Mouse (Mus musculus): ENCODE results near the gene Ugt2a2.

DNA sequence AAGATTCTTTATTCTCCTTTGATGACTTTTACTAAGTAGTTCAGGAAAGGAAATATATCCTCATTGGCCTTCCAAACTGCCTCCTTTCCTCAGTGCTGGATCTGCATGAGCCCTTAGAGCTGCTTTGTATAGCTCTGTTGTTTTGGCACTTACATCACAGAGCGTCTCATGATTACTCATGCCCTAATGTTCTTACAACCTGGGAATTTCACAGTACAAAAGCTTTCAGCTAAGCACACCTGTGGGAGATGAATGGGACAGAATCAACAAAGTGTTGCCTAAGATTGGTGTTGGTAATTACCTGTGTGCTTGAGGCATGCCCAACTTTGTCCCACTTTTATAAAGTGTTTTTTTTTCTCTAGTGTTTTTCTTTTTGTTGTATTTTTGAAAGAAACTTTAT is 20.6 kb upstream of the Ugt2a2 start:
- TF ChIP-seq MAX (IDR thresholded peaks at IDR 0.05; ENCODE audit: low read depth) (no peak), USF1 (IDR thresholded peaks at IDR 0.05; ENCODE audit: low read depth) (no peak), MYOG (IDR thresholded peaks at IDR 0.05; ENCODE audit: control insufficient read depth in 1 of 3, insufficient read depth in 1 of 3, insufficient read length in 2 of 3, low read depth in 2 of 3) (no peak), MYOD1 (IDR thresholded peaks at IDR 0.05; ENCODE audit: control insufficient read depth in 1 of 3, insufficient read length in 2 of 3, low read depth in 2 of 3) (no peak)

Measured in myocyte (in vitro differentiated cells).